Mouse (Mus musculus) frontal cortex, postnatal 25 days (tissue): ENCODE results near the gene Fezf2.

Experiments
- DNase-seq, 2 experiments: peaks; one replicate each; pipeline ENCODE4 v3.0.0; 2022; ENCODE audit warnings: low spot score in 2 of 2

Gene Fezf2

DNA sequence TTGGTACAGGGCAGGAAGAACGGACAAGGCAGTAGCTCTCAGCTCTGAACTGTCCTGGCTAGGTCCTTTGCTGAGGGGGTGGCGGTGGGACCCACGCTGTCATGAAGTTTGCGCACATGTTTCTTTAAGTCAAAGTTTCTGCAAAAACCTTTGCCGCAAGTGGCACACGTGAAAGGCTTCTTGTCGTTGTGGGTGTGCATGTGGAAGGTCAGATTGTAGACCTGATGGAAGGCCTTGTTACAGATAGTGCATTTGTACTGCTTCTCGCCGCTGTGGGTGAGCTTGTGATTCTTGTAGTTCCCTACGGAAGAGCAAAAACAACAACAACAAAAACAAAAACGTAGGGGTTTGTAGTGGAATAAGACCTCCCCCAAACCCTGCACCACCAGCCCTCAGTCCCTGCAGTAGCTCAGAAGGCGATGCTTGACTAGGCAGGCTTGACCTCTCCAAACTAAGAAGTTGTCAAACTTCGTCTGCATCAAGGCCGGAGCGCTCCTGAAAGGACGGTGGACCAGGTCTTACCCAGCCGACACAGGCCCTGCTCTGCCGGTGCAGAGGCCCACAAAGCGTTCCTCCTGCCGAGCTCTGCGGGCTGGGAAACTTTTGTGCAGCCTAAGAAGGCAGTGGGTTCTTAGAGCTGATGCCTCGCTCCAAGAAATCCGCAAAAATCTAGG lies 5.4 kb downstream of the Fezf2 start:
- DNase-seq, result no peak

DNA sequence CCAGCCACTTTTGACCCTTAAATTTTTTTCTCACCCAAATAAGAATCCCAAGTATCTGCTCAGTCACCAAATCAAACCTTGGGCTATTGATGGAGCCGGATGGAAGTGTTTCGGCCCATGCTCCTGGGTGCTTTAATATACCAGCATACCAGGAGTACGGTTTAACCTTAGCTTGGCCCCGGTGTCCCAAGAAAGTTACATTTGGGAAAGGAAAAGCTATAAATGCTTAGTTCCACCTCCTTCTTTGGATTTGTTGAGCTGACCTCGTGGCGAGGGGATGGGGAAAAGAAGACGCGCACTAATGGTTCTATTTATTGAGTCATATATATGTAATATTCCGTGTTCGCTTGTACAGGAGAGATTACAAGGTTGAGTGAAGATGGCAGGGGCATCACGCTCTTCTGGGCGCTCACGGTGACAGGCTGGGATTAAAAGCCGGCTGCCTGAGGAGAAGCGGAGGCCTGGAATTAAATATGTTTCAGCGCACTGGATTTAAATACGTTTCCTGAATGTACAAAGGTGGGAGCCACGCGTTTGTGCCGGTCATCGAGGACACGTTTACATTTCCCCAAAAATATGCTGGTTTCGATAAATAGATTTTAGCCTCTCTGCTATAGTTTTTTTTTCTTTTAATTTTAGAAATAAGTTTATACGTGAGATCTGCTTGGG lies 6.1 kb downstream of the Fezf2 start:
- DNase-seq, result no peak

DNA sequence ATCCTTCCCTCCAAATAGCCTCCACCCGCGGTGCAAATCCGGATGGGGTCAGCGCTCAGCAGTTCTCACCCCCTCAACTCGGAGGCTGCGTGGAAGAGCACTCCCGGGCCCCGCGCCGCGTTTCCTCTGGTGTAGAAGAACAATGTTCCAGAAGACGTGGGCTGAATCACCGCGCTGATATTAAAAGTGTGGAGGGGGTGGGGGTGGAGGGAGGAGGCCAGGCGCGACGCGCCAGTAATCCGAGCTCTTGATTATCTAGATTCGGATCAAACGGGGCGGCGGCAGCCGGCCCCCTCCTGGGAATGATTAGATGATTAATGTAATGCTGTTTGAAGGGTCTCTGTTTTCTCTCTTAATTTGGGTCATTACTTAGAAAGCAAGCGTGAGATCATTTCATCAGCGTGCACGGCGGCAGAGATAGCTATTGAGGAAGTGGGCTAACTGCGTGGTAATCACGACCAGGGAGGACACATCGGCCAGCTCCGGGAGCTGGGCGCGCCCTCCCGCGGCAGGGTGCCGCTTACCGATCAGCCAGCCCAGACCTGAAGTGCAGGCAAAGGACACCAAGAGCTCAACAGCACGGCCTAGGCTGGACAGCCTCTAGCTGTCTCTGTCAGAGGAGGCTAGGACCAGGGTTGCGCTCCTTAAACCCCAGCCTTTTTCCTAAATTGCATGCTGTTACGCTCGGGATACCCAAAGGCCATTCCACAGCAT lies 6.8 kb downstream of the Fezf2 start:
- DNase-seq, result no peak

DNA sequence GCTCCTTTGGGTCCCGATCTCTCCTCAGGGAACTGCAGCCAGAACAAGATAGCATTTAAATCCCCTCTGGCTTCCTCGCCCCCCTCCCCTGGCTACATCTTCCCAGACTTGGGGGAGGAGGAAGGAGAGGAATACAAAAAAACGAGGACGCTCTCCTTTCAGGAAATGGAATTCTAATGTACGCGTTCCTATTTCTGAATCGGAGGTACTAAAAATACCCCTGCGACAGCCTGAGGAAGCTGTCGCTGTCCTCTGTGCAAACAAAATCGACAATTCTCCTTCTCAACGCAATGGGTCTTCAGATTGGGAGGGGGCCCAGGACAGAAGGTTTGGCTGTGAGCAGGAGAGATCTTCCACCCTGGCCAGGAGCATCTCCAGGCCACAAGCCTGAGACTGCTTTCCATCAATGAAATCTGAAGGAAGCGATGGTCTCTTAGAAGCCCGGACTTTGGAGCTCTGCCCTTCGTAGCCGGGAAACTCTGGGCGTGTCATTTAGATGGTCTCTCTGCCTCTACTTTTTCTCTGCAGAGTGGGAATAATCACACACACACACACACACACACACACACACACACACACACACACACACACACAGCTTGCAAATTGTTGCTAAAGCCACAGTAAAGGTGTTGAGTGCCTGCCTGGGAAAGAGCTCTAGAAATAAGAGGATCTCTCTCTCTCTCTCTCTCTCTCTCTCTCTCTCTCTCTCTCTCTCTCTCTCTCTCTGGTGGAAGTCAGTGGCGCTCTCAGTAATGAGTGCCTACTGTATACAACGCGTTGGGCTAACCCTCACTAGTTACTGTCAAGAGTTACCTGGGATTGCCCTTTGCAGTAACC lies 7.5 kb downstream of the Fezf2 start:
- DNase-seq, result no peak

DNA sequence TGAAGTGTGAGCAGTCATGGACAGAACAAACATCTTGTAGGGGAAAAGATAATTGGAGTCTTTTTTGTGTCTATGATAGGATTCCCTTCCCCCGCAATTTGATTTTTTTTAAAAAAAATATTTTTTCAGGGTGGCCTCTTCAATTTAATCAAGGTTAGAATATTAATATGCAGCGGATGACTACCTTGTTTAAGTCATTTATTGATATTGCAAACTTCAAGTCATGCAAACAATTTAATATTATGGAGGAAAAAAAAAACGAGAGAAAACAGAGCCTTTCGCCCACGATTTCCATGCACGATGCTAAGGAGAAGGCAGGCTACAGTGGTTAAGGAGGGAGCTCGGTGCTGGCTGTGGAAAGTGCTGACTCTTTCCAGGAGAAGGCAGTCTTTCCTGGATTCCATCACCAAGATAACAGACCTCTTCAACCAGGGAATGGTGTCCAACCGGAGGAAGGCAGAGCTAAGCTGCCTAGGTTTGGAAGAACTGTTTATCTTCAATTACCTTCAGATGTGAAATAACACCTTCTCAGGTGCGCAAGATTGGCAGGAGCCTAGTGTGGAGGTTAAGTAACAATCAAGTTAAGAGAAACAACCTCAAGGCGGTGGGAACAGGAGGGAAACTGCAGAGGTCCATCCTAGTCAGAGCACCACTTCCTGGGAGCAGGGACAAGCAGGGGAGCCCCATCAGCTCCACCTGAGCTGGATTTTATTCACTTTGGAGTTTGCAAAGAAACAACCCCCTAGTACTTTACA lies 9.0 kb downstream of the Fezf2 start:
- DNase-seq, result no peak

DNA sequence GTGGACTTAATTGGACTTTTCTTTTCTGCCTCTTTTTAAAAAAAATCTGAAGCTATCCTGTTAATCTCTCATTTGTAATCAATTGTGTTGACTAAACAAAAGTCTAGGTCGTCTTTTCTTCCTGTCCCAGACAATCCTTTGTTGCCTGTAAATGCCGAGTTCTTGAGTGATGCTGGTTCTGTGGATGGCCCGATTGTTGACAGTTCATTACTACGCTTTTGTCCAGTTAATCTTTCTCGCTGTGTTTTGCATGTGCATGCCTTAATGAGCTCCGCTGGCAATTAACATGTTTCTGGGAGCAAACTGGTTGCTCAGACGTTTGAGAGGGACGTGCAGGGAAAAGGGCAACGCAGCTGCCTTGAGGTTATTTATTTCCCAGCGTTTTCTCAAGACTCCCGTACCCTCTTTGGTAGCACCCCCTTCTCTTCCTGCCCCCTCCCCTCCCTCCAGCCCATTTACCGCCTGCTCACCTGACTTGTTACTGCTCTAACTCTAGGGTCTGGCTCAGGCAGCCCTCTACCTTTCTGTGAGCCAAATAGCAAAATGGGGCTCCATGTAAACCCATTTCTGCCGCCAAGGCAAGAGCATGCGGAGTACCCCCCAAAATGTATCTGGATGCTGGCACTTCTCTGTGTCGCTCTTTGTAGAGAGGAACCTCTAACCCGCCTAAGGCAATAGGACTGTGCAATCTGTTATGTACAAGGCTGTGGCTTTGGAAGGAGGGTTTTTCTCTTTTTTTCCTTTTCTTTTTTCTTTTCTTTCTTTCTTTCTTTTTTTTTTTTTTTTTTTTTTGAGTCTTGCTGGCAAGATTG lies 9.8 kb downstream of the Fezf2 start:
- no peak for DNase-seq

DNA sequence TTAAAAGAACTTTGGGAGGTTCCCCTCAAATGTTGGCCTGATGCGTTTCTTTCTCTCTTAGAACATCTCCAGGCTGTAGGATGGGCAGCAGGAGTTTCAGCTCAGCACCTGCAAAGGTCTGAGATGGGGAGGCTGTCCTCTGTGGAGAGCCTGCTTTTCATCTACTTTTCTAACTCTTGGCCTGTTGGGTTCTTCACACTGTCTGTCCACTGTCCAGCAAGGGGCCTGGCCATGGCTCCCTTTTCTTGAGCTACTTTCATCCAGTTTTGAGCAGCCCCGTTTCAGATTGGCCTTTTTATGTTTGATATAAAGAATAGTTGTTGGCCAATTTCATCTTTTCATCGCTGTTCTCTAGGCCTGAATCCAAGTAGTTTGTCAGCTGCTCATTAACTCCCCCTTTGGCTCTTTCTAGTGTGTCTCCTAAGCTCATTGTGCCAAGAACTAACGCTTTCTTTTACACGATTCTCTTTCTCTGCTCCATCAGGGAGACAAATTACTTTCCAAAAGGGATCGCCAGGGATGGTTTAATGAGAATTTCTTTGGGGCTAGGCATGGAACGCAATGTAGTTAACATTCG lies 10.5 kb downstream of the Fezf2 start:
- DNase-seq, result no peak

DNA sequence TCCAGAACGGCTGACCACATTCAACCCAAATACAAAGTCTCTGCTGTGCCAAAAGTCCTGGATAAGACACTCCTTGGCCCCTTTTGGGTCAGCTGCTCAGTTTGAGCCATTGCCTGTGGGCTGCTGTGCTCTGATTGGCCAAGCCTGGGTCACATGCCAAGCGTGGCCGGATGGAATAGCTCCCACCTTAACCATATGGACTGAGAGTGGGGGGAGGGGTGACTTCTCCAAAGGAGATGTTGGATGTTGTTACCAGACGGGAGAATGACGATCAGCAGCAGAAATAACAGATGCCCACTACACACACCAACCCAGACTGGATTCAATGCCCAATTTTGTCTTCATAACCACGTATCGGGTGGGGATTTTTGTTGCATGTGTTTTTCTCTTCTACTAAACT lies 13.1 kb downstream of the Fezf2 start:
- no peak for DNase-seq

DNA sequence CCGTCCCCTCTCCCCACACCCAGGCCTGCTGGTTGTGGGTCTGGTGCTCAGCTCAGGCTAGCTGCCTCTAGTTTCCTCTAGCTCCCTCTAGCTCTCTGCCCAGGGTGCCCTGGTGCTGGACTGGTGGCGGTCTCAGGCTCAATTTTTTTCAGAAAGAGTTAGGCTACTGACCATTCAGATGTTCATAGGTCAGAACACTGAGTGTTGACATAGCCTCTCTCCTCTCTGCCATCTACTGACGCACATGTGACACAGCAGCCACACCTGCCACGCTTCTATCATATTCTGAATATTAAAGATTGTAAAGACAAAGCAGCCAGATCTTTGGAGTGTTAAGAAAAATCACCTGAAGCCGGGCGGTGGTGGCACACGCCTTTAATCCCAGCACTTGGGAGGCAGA lies 14.4 kb downstream of the Fezf2 start:
- DNase-seq, result no peak

DNA sequence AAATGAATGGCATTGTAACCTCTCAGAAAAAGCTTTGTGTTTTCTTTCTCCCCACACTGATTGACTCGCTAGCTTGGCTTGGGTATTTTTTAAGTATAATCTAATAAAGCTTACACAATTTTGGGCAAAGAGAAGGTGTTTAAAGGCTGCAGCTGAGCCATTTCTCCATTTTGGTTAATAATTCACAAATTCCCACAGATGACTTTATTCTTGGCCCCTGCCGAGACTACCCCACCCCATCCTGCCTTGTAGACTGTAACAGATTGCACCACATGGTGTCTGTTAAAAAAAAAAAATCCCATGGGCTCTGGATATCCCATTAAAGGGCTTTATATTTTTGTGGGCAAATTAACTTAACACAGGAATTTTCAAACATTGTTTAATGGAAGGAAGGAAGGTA lies 44.9 kb downstream of the Fezf2 start:
- DNase-seq, result no peak

DNA sequence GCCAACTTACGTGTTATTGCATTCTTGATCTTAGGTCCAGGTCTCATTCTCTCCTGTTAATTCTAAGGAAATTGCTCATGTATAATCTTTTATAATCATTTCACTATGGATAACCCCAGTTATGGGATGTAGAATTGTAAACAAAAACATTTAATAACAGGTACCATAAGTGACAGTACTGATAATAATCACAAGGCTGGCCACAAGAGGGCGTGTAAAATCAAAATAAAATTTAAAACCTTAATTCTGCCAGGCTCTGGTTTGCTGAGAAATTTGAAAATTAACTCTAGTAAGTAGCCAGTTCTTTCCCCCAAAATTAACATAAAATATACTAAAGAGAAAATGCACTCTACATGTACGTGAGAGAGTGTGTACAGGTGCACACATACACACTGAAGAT lies 47.3 kb downstream of the Fezf2 start:
- DNase-seq, result no peak

DNA sequence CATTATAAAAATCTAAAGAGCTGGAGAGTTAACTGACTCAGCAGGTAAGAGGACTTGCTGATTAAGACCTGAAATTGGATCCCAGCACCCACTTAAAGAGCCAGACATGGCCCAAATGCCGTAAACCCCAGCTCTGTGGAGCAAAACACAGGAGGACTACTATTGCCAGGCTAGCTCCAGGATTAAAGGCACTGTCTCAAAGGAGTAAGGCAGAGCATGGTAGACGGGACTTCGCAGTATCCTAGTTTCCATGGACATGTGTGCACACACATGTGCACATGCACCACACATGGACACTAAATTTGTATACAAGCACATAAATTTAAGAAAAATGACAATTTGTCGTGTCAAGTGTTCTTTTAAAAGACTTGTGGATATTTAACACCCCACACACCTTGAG lies 47.7 kb downstream of the Fezf2 start:
- no peak for DNase-seq

DNA sequence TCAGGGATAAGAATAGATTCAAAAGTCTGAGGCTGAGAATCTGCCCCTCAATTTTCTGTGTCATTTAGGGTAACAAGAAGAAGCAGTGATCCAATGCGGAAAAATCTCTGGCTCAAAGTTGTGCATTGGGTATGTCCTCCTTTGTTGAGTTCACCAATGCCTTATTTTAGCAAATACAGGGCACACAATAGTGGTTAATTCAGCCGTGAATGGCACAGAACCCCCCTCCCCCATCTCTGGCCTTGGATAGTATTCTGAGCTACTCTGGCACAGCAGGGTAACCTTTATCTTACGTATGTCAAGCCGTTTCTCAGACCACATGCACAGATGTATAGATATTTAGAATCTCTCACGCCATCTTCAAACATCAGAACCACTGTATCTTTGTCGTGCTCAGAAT lies 48.3 kb downstream of the Fezf2 start:
- DNase-seq, result no peak

DNA sequence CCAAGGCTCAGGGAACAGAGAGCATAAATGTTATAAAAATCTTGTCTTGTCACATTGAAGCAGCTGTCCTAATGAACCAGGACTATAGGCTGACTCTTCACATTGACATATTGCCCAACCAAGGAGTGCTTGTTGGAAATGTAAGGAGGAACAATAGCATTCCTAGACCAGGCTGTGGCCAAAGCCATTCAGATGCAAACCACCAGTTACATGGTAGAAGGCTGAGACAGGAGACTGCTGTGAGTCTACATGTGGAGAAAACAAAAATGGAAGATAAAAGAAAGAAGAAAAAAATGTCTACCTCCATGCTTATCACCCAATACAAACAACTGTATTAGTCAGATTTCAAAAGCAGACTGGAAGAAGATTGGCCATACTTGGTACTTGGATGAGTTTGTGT lies 48.8 kb downstream of the Fezf2 start:
- DNase-seq, result no peak

DNA sequence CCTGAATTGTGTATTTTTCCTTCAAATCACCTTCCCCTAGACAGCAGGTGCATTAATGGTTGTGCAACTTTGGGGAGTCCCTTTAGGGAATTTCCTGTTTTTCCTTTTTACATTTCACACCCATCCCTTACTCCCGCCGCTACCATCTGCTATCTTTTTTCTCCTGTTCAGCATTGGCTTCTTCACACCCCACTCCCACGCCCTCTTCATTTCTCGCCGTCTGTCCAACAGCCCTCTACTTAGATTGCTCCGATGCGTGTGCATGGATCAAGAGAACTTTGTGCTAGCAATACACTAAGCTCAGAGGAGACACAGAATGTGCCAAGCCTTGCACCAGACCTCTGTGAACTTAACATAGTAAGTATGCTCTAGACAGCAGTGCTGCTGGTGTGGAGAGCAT lies 51.6 kb downstream of the Fezf2 start:
- DNase-seq, result peak; percentile 40 to 59
